Mouse (Mus musculus) Muller cell, postnatal 12 days (primary cell): ENCODE measurements at regions not wholly inside any gene's neighbourhood (a gene's known extent, or its start where the extent isn't known, plus 50 kb on each side); places are given as distances from the start of the nearest gene placed in this dataset.
"Not testable (repeated sequence)": the region's sequence is repeated elsewhere in the genome, so short reads cannot be mapped to it uniquely, and the experiment has no call there.

Source experiments
- DNase-seq: peaks from one replicate; pipeline ENCODE4 v3.0.0-alpha.2; 2015; ENCODE audit errors: inconsistent ontology term

- DNase-seq = no peak
Measured at GRCm38 (mm10) chr10:37873925-37874324, 735.2 kb upstream of the Marcks start.

DNA sequence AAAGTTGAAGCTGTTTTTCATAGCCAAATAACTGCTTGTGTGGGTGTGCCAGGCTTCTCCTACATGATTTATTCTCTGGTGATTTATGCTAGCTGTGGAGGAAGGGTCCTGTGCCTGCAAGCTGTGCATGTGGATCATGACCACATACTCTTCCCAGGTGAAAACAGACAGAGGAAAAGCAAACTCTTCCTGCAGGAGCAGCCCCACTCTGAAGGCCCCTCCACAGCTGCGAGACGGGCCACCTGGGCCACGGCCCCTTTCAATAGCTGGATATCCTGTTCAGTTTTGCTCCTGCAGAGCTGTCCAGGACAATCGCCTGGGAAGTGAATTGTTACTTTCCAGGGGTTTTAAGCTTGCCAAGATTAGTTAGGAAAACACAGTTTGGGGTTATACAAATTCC, 722.3 kb upstream of the Marcks start:
- no peak for DNase-seq

DNA sequence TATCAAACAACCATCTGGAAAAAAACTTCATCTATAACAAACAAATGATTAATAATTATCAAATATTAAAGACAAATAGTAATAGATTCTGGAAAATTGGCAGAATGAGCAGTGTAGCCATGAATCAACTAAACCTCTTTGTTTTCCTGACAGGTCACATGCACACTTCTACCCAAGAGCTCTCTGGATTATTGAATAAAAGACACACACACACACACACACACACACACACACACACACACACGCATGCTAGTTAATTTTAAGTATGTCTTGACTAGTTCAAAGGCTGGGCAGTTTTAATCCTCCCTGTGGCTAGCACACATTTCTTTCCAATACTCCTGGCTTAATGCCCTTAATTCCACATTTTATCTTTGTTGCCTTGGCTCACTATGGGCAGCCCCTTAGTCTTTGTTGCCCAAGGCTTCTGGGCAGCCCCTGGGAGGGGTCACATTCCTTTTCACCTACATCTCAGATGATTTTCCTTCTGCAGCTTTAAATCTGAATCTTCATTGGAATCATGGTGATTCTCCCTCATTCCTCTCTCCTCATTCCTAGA, 710.6 kb upstream of the Marcks start:
- DNase-seq = peak; percentile 50

GRCm38 (mm10) chr10:37842820-37843219, 704.1 kb upstream of the Marcks start:
- no peak for DNase-seq

DNA sequence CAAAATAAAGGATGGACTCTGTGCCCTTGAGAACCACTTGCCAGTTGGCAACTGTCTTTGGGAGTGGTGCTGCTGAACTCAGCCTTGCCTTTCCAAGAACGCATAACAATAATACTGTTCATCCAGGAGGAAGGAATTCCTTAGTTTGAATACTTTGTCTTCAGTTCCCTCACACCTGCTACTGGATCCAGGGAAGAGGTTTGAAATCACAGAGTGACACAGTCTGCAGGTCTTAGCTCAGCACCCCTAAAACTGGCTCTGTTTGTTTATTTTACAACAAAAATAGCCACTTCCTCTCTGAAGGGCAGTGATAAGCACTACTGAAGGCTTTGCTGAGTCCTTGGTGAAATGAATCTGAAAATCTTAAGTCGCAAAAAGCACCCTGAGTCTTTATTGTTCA, 703.1 kb upstream of the Marcks start:
- no peak for DNase-seq

GRCm38 (mm10) chr10:37837721-37838120, 699.0 kb upstream of the Marcks start:
- no peak for DNase-seq

DNA sequence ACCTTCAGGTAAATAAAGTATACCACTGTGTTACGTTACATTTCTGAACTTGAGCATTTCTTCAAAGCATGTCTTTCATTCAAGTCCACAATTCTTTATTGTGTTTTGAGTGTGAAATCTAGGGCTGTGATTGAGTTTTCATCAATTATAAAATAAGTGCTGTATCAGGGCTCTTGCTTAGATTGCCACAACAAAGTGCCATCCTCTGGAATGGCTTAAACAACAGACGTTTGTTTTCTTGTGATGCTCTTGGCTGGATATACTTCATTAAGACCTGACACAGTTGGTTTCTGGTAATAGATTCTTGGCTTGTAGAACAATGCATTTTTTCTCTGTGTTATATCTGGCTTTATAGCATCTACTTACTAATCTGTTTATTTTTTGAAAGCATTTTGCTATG, 674.3 kb upstream of the Marcks start:
- DNase-seq = peak; percentile 67

DNA sequence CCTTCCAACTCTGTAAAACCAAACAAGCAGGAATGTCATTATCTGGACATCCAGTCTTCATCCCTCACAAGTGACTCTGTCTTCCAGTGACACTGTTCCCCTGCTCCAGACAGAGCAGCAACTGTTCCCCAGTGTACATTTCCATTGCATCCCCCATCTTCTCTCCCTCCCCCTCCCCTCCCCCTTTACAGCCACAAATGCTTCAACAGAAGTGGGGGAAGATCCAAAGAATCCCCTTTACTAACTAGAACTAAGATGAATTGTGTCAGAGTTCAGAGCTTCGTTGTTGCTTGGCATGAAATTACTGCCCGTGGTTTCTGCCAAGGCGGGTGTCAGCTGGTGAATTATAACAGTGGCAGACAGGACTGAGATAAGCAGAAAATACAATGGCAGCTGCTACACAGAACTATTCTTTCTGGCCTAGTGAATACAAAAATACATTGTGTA, 673.7 kb upstream of the Marcks start:
- DNase-seq = peak; percentile 91

- DNase-seq = peak; percentile 36
Measured at GRCm38 (mm10) chr10:37811789-37812188, 673.1 kb upstream of the Marcks start.

DNA sequence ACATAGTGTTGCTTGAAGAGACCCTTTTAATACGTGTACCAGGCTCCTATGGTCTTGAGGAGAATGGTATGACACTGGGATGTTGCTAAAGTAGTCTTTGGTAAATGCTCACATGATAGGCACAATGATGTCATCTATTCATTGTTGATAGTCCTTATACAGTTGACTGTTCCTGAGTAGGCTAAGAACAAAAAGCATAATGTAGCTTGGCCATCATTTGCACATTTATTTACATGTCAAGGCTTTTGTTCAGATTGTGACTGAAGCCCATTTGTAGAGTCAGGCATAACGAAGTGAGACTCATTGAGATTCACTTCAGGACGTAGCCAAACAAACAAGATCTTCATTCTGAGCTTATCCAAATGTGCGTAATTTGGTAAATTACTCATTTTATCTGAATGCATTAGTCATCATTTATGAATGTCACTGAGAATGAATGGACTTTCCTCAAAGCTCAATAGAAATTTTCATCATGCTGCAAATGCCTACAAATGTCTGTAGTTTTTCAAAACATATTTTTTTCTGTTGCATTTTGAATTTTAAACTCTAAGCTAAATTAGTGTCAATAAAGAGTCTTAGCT, 664.6 kb upstream of the Marcks start:
- DNase-seq = peak; percentile 94

GRCm38 (mm10) chr10:37799397-37799796, 660.7 kb upstream of the Marcks start:
- no peak for DNase-seq

DNA sequence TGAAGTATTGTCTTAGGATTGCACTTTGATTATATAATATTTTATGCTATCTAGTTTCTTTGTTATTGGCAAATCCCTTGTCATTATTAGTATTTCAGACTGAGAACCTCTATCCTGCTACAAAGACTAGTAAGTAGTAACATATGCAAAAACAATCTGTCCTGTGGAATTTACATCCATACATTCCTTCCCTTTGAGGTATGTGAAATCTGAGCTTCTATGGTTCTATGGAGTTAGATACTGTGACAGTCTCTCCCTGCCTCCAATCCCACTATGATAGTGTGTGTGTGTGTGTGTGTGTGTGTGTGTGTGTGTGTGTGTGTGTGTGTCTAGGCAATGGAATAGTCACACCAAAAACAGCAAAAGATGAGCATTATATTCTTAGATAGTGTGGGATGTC, 659.6 kb upstream of the Marcks start:
- no peak for DNase-seq

DNA sequence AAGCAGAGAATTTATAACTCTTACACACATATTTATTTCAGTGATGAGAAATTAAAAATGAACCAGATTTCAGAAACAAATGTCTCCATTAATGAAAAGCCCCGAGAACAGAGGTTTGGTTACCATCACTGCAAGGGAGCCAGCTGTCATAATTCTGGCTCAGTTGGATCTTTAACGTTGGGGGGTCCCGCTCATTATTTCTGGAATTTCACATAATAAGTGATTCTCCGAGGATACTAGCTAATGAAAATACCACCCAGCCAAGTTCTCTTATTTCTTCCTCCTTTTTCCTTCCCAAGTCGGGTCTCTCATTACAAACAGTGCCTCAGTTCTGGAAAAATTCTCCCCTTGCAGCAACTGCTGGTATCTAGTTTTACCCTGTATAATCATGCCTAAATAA, 659.0 kb upstream of the Marcks start:
- no peak for DNase-seq

DNA sequence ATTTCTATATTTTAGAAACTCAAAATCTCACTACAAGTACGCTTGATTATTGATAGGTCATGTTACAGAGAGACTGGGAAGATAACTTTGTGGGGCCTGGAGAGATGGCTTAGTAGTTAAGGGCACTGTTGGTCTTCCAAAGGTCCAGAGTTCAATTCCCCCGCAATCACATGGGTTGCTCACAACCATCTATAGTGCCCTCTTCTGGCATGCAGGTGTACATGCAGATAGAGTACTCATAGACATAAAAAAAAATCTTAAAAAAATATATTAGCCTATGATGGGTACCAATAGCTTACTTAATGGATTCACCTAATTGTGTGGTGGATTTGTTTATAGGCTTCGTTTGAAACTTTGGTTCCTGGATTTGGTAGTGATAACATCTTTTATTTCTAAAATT, 654.2 kb upstream of the Marcks start:
- DNase-seq = no peak

DNA sequence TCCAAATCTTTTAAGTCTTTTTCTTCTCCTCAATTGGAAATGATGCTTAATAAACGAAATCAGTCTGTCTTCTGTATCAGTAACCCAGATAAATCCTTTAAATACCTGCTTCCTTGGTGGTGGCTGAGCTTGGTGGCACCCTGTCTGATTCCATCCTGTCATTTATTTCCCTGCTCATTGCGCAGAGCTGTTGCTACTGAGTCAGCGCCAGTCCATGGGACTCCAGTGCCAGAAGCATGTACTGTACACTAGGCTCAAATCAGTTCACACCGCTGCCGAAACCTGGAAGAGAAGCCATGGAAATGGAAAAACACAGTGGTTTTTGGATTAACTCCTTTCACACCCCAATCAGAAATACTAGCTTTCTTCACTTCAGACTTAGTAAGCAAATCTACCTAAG, 649.3 kb upstream of the Marcks start:
- no peak for DNase-seq

DNA sequence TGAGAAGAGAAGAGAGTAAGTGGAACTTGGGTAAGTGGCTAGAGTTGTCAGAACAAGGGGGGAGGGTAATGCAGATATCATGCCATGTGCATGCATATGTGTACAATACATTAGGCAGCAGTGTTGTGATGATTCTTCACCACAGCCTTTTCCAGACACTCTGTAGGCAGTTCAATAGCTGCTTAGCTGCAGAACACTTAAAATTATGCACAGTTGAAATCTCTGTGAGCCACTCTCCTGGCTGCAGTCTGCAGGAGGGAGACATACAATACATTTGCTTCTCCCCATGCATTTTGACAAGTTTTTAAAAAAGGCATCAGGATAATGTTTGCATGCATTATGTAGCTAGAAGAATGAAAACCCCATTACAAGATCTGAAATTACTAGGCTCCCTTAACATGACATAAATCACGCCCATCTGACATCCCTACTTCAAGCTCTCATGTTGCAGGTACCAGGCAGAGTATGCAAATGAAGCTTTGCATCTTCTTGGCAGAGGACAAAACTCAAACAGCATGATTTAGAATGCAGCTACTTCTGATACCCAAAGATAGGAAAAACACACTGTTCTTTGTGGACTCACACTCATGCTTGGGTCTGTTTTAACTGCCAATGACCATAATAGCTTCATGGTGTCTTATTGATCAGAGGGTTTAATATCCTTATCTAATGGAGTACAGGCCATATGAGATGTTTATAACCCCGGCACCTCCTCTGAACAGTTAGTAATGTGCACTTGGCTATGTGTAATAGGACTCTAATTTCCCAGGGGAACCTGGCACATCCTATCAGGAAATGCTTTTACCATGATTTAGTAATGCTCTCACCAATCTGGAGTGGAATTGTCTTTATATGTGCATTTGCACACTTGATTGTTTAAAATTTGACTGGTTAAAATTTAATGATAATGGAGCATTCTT, 640.9 kb upstream of the Marcks start:
- DNase-seq = no peak

DNA sequence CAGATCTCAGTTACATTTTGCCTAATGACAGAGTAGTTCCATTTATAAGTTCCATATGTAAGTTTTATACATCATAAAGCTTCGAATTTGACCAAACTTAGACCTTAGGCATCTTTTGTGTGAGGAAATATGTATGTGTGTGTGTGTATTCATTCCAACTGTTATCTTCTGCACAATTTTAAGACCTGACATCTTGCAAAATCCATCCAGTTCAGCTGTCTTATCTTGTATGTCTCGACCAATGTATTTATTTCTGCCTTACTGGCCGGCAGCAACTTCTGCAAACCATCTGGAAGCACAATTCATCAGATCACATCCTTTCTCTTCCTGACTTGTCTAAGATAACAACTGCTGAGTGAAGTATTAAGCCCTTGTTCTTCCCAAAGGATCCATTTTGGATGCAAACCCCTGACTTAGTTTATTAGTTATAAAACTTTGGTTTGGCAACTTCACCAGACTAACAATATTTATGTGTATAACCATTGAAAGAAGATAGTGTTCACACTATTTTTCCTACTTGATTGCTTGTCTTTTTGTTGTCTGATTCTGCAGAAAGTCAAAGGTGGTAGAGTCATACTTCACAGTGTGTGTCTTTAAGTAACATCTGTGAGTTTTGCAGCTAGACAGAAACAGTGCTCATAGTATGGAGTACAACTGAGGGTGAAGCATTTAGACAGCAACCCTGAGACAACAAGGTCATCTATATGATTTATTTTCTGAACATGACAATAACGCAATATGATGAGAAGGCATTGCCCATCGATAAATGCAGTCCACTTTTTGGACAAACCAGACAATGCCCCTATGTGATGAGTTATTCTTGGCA, 622.0 kb upstream of the Marcks start:
- no peak for DNase-seq

DNA sequence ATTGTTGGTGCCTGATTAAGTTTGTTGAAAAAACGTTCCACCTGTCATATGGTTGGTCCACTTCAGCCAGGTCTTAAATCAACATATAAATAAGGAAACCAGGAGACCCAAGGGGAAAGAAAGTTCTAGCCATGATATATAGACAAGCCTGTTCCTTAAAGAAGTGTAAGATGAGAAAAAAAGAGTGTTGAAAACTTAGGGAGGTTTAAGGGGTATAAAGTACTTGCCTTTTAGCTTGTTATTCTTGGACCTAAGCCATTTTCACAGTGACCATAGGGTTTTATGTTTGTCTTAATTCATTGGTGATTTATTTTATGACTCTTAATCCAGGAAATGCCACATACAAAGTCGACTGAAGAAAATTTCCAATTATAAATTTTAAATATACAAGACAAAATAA, 602.9 kb upstream of the Marcks start:
- no peak for DNase-seq

GRCm38 (mm10) chr10:37739024-37739423, 600.3 kb upstream of the Marcks start:
- DNase-seq = no peak

- DNase-seq = no peak
Measured at GRCm38 (mm10) chr10:37725609-37726008, 586.9 kb upstream of the Marcks start.

DNA sequence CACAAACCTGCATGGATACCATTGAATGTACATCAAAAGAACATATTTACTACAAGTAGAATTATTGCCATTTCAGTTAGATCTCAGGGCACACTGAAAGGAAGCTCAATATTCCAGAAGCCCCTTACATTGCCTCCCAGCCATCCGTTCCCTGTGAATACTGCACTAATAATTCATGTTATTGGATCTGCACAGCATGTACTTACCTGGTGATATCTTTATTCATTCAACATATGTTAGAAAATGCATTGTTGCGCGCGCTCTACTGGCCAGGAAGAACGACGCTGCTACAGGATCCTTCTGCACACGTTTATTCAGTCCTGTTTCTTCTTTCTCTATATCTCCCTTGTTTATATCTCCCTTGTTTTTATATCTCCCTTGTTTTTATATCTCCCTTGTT, 586.3 kb upstream of the Marcks start:
- DNase-seq = not testable (repeated sequence)

GRCm38 (mm10) chr10:37720748-37721147, 582.0 kb upstream of the Marcks start:
- no peak for DNase-seq
